Comparison of ENCODE assay signal across 8 mouse cellular contexts in genomic region chr7:16924037-16924834, GRCm38 (mm10). TPM values are rescaled to one million over a fixed set of nuclear protein-coding genes. Genes with fewer than 3 reads are reported as not detected.
A peak's percentile ranks its signal among the peaks of the same experiment; 100 is the strongest.
DNase-seq lines count a peak whose midpoint lies in the region; ATAC-seq and TF ChIP-seq lines count a peak whose summit lies in the region.

Calm3 (minus strand) TSS chr7:16924114.

- TF ChIP-seq CTCF in kidney, postnatal 0 days (IDR thresholded peaks at IDR 0.05; ENCODE audit: low read depth) = peak; percentile 23; the same call in 1 of the 2 replicates

- WGBS in heart, embryonic 12.5 days = 1% methylated on average over 64 of the region's 64 CpGs
- WGBS in kidney, postnatal 0 days = 2% methylated on average over 64 of the region's 64 CpGs
- under 1% methylated on average over 64 of the region's 64 CpGs for WGBS in liver, embryonic 11.5 days
- WGBS in stomach, embryonic 14.5 days = 2% methylated on average over 63 of the region's 64 CpGs

- peak; percentile 100 for DNase-seq in CD4-positive helper T cell, adult 2 months (ENCODE audit: low read depth, low spot score)
- DNase-seq in brain, embryonic 18.5 days (ENCODE audit: low read depth, low spot score) = peak; percentile 99
- peak; percentile 99 for DNase-seq in kidney, postnatal 0 days (ENCODE audit: low spot score)
- DNase-seq in liver, embryonic 11.5 days (ENCODE audit: low spot score) = peak; percentile 99
- DNase-seq in naive thymus-derived CD4-positive, alpha-beta T cell, adult 2 months (ENCODE audit: low read depth) = peak; percentile 100

- H3K4me3 ChIP-seq in heart, embryonic 12.5 days = peak within 1 kb of the TSS; percentile 82
- peak within 1 kb of the TSS; percentile 94 for H3K4me3 ChIP-seq in kidney, postnatal 0 days (replicated peaks; ENCODE audit: low read depth, low read length)
- peak within 1 kb of the TSS; percentile 96 for H3K4me3 ChIP-seq in liver, embryonic 11.5 days (ENCODE audit: low read depth, low read length)
- H3K4me3 ChIP-seq in stomach, embryonic 14.5 days (ENCODE audit: low read depth, low read length) = peak within 1 kb of the TSS; percentile 94

- no peaks in the 10 kb centered on the region for H3K27me3 ChIP-seq in heart, embryonic 12.5 days (replicated peaks)
- H3K27me3 ChIP-seq in kidney, postnatal 0 days (ENCODE audit: insufficient read depth, low read length) = no peaks in the 10 kb centered on the region
- no peaks in the 10 kb centered on the region for H3K27me3 ChIP-seq in liver, embryonic 11.5 days (replicated peaks; ENCODE audit: control insufficient read depth, insufficient read depth, low read length)
- no peaks in the 10 kb centered on the region for H3K27me3 ChIP-seq in stomach, embryonic 14.5 days (ENCODE audit: control insufficient read depth, insufficient read depth, low read length)

- H3K36me3 ChIP-seq in heart, embryonic 12.5 days = peaks cover 12% of the 10 kb centered on the region
- H3K36me3 ChIP-seq in kidney, postnatal 0 days (ENCODE audit: insufficient read depth, low read length) = peaks cover 8% of the 10 kb centered on the region; the same call in 1 of the 2 replicates
- H3K36me3 ChIP-seq in liver, embryonic 11.5 days (ENCODE audit: control insufficient read depth, insufficient read depth, low read length) = peaks cover 14% of the 10 kb centered on the region
- H3K36me3 ChIP-seq in stomach, embryonic 14.5 days (ENCODE audit: control insufficient read depth, insufficient read depth, low read length) = peaks cover 11% of the 10 kb centered on the region; the same call in 1 of the 2 replicates

- ATAC-seq in erythroid progenitor cell, adult 5-6 weeks (replicated peaks; ENCODE audit: low FRiP score, poor library complexity, severe bottlenecking) = peak; percentile 85
- peak; percentile 93 for ATAC-seq in heart, embryonic 12.5 days (ENCODE audit: insufficient number of reproducible peaks, low FRiP score)
- ATAC-seq in kidney, postnatal 0 days (replicated peaks; ENCODE audit: low FRiP score, low read depth) = peak; percentile 94
- peak; percentile 87 for ATAC-seq in liver, embryonic 11.5 days (replicated peaks; ENCODE audit: low FRiP score)
- ATAC-seq in stomach, embryonic 14.5 days (ENCODE audit: insufficient number of reproducible peaks, insufficient read depth, low FRiP score, low read depth) = peak; percentile 91

- H3K9ac ChIP-seq in heart, embryonic 12.5 days = peak within 1 kb of the TSS; percentile 91
- peak within 1 kb of the TSS; percentile 96 for H3K9ac ChIP-seq in kidney, postnatal 0 days (ENCODE audit: low read depth, low read length)
- H3K9ac ChIP-seq in liver, embryonic 11.5 days (ENCODE audit: low read depth, low read length) = peak within 1 kb of the TSS; percentile 95
- H3K9ac ChIP-seq in stomach, embryonic 14.5 days (replicated peaks; ENCODE audit: low read depth, low read length) = peak within 1 kb of the TSS; percentile 96

- peak within 1 kb of the TSS; percentile 92 for H3K27ac ChIP-seq in heart, embryonic 12.5 days (ENCODE audit: poor library complexity, severe bottlenecking)
- peak within 1 kb of the TSS; percentile 97 for H3K27ac ChIP-seq in kidney, postnatal 0 days
- peak within 1 kb of the TSS; percentile 96 for H3K27ac ChIP-seq in liver, embryonic 11.5 days (ENCODE audit: low read depth, low read length)
- peak within 1 kb of the TSS; percentile 94 for H3K27ac ChIP-seq in stomach, embryonic 14.5 days (ENCODE audit: low read length)

- peaks cover 37% of the 10 kb centered on the region for H3K4me1 ChIP-seq in heart, embryonic 12.5 days (replicated peaks)
- peaks cover 23% of the 10 kb centered on the region for H3K4me1 ChIP-seq in kidney, postnatal 0 days (replicated peaks; ENCODE audit: insufficient read depth, low read length)
- H3K4me1 ChIP-seq in liver, embryonic 11.5 days (replicated peaks; ENCODE audit: control insufficient read depth, insufficient read depth, low read length) = peaks cover 34% of the 10 kb centered on the region
- H3K4me1 ChIP-seq in stomach, embryonic 14.5 days (ENCODE audit: control insufficient read depth, insufficient read depth, low read length) = peaks cover 31% of the 10 kb centered on the region

- peak within 1 kb of the TSS; percentile 97 for H3K4me2 ChIP-seq in heart, embryonic 12.5 days
- H3K4me2 ChIP-seq in kidney, postnatal 0 days (ENCODE audit: low read length) = peak within 1 kb of the TSS; percentile 94
- peak within 1 kb of the TSS; percentile 98 for H3K4me2 ChIP-seq in liver, embryonic 11.5 days
- peak within 1 kb of the TSS; percentile 65 for H3K4me2 ChIP-seq in stomach, embryonic 14.5 days (replicated peaks; ENCODE audit: low read depth, low read length)

- H3K9me3 ChIP-seq in heart, embryonic 12.5 days (replicated peaks) = no peaks in the 10 kb centered on the region
- H3K9me3 ChIP-seq in kidney, postnatal 0 days (replicated peaks; ENCODE audit: low read length) = no peaks in the 10 kb centered on the region
- no peaks in the 10 kb centered on the region for H3K9me3 ChIP-seq in liver, embryonic 11.5 days (ENCODE audit: control insufficient read depth, low read length)
- H3K9me3 ChIP-seq in stomach, embryonic 14.5 days (ENCODE audit: control insufficient read depth, low read depth, low read length) = no peaks in the 10 kb centered on the region

RNA-seq across cellular contexts. Expression of gene Calm3, which starts in this region (rescaled TPM):
- 131 and 141 TPM in 2 replicates for total RNA-seq in erythroid progenitor cell, adult 5-6 weeks (2015; ENCODE audit: low replicate concordance)
- 258 and 325 TPM in 2 replicates for total RNA-seq in erythroid progenitor cell, adult 5-6 weeks (2017; ENCODE audit: low replicate concordance)
- 83.6 and 95.0 TPM in 2 replicates for polyA plus RNA-seq in heart, embryonic 12.5 days (2016; fragmentation: Nextera tagmentation; extraction: Ambion mirVana)
- 134 and 136 TPM in 2 replicates for polyA plus RNA-seq in kidney, postnatal 0 days (2015; fragmentation: Nextera tagmentation; extraction: Ambion mirVana)
- polyA plus RNA-seq in liver, embryonic 11.5 days (2014; fragmentation: Nextera tagmentation; extraction: Ambion mirVana) = 147 and 169 TPM in 2 replicates
- 148 and 161 TPM in 2 replicates for polyA plus RNA-seq in stomach, embryonic 14.5 days (2014; fragmentation: Nextera tagmentation; extraction: Ambion mirVana)

Comparison
In these comparisons a context has a peak if more than half of its experiments do, and no peak if none do; other contexts are left out.
1. Peak in every context shown above with its lines: DNase-seq, ATAC-seq, H3K4me3 ChIP-seq and H3K27ac ChIP-seq.